Mouse (Mus musculus) T-cell, adult 2 months (primary cell): ENCODE data around the gene Efna1.

Experiments
- DNase-seq: peaks from one replicate; pipeline ENCODE4 v3.0.0; 2022; ENCODE audit warnings: low spot score

The Efna1 gene

GRCm38 (mm10) chr3:89305551-89306325 is 24.8 kb upstream of the Efna1 start:
- no peak for DNase-seq

- no peak for DNase-seq
Measured at GRCm38 (mm10) chr3:89305105-89305504, 24.2 kb upstream of the Efna1 start.

GRCm38 (mm10) chr3:89304440-89304839 is 23.5 kb upstream of the Efna1 start:
- no peak for DNase-seq

GRCm38 (mm10) chr3:89300514-89300913 is 19.6 kb upstream of the Efna1 start:
- DNase-seq = no peak

GRCm38 (mm10) chr3:89300071-89300470 is 19.1 kb upstream of the Efna1 start:
- DNase-seq = no peak

GRCm38 (mm10) chr3:89299499-89299898 is 18.6 kb upstream of the Efna1 start:
- peak; percentile 46 for DNase-seq

GRCm38 (mm10) chr3:89298908-89299307 is 18.0 kb upstream of the Efna1 start:
- no peak for DNase-seq

GRCm38 (mm10) chr3:89296761-89297396 is 15.9 kb upstream of the Efna1 start:
- DNase-seq = no peak

GRCm38 (mm10) chr3:89295685-89296230 is 14.8 kb upstream of the Efna1 start:
- DNase-seq = no peak

- DNase-seq = no peak
Measured at GRCm38 (mm10) chr3:89294195-89294594, 13.3 kb upstream of the Efna1 start.

- DNase-seq = no peak
Measured at GRCm38 (mm10) chr3:89293247-89293918, 12.4 kb upstream of the Efna1 start.

- DNase-seq = no peak
Measured at GRCm38 (mm10) chr3:89292303-89292702, 11.4 kb upstream of the Efna1 start.

- DNase-seq = no peak
Measured at GRCm38 (mm10) chr3:89291874-89292273, 10.9 kb upstream of the Efna1 start.

GRCm38 (mm10) chr3:89288503-89288928 is 7.6 kb upstream of the Efna1 start:
- DNase-seq = no peak

GRCm38 (mm10) chr3:89287286-89287685 is 6.3 kb upstream of the Efna1 start:
- no peak for DNase-seq

- DNase-seq = no peak
Measured at GRCm38 (mm10) chr3:89285526-89285925, 4.6 kb upstream of the Efna1 start.

- no peak for DNase-seq
Measured at GRCm38 (mm10) chr3:89284261-89284660, 3.3 kb upstream of the Efna1 start.

GRCm38 (mm10) chr3:89282291-89282643 is 1.3 kb upstream of the Efna1 start:
- no peak for DNase-seq

GRCm38 (mm10) chr3:89281579-89282290 is 793 bp upstream of the Efna1 start:
- DNase-seq = peak; percentile 83

- no peak for DNase-seq
Measured at GRCm38 (mm10) chr3:89280050-89280605, 814 bp downstream of the Efna1 start.

GRCm38 (mm10) chr3:89279153-89279890 is 1.6 kb downstream of the Efna1 start:
- peak; percentile 37 for DNase-seq
